Mouse (Mus musculus): ENCODE results near the gene Drc1. TPM values are rescaled to one million over a fixed set of nuclear protein-coding genes. Genes with fewer than 3 reads are reported as not detected.
A peak's percentile ranks its signal among the peaks of the same experiment; 100 is the strongest.

Drc1 gene
- total RNA-seq, 4 experiments from 2014 or later: 11.7 to 13.3 (median 12.7) TPM

DNA sequence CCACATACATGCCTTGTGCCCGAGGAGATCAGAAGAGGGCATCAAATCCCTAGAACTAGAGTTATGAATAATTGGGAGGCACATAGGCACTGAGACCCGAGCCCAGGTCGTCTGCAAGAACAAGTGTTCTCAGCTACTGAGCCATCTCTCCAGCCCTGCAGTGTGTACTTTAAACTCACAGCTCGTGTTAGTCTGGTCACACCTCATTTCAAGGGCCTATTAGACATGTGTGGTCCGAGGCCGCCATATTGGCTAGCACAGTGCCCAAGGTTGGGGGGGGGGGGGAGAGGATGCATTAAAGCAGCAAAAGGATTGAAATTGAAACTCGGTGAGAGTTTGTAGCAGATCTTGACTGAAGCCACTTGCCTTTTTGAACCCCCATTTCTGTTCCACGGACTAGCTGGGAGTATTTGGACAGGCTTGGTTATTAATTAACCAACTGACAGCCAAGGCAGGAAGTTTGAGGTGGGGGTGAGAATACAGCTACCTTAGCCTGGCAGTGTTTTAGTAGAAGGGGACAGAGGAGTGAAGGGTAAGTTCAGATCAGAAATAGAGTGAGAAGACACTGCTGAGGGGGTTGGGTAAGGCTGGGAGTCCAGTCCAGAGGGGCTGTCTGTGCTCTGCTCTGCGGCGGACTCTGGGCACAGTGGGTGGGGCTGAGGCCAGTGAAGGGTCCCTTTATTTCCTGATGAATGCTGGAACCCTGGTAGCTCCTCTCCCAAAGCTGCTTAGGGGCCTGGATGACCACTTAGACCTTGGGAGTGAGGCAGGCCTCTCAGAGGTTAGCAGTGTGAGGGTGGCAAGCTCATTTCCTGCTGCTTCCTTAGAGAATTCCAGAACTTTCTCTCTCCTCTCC is 5.0 kb downstream of the Drc1 start:
- DNase-seq (ENCODE audit: low spot score in 2 of 2): no peak

DNA sequence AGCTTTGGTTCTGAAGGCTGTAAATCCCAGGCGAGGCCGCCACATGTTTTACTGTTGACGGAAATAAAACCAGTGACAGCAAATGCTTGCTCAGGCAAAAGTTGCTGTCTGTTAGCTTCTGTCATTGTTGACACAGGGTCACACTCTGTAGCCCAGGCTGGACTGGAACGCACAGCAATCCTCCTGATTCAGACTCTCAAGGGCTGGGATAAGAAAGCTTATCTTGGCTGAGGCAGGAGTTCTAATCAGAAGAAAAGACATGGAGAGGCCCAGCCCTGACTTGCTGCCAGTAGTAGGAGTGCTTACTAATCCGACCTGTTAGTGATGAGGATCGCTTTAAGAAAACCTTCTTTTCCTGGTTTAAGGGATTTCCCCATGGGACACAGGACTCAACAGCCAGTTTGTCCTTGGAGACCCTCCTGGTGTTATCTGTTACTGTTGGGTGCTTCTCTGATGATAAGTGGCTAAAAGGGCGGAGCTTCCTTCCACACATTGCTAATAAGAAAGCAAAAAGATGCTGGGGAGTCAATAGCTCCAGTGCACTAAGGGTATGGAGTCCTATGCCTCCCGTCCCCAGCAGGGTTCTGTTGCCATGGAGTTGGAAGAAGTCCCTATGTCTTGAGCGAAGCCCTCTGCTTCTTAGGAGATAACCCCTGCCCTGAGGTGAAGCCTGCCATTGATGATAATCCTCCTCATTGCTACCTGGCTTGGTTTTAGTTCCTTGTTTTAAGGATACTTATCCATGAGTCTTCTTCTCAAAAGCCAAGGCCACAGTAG is 6.1 kb downstream of the Drc1 start:
- no peak for DNase-seq (ENCODE audit: low spot score in 2 of 2)

DNA sequence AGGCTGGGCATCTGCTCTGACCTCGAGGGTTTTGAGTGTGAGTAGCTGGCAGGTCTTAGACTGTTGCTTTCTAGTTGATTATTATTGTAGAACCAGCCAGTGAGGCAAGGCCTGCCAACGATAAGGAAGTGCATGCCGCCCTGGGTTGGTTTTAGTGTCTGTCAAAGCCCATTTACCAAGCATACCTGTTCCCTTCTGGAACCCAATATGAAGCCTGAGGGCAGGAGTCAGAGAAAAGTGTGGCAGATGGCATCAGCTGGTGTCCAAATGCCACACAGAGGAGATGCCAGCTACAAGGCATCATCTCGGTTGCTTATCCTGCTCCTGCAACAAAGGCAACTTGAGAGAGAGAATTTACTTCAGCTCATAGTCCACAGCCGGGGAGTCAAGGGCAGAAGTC is 59.6 kb downstream of the Drc1 start:
- no peak for DNase-seq (ENCODE audit: low spot score in 2 of 2)

DNA sequence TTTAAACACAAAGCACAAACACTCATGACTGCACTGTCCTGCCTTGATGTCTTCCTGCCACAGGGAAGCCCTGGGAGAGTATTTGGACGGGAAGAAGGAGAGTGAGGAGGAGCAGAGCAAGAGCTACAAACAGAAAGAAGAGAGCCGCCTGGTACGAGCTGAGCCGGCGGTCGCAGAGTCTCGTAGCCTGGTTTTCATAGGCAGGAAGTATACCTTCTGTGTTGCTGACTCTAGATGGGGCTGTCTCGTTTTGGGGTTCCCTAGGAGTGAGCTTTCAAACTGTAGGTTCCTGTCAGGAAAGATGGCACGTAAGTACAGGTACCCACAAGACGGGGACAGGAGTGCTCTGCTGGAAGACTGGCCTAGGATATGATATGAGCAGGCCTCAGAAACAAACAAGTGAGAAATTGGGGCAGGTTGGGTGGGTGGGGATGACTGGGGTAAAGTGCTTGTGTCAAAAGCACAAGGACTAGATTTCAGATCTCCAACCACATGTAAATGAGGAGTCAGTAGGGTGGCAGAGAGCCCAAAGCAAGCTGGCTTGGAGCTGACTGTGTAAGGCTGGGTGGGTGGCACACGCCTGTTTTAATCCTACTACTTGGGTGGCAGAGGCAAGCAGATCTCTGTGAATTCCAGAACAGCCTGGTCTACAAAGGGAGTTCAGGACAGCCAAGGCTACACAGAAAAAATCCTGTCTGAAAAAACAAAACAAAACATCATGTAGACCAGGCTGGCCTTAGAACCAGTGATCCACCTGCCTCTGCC is 60.6 kb downstream of the Drc1 start:
- no peak for DNase-seq (ENCODE audit: low spot score in 2 of 2)

DNA sequence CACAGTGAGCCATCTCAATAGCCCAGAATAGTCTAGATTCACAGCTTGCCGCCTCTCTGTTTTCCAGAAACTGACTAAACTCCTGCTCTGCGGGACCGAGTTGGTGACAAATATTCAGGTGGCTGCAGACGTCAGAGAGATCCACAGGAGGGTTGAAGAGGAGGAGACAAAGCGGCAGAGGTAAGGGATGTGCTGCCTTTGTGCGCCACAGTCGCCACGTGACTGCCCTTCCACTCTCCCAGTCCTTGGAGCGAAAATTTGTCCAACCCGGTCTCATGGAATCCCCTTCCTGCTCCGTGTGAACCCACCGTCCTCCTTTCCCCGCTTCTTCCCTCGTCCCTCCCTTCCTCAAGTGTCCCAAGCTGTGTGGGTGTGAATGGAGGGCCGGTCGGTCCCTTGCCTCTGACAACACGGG is 61.4 kb downstream of the Drc1 start:
- DNase-seq (ENCODE audit: low spot score in 2 of 2): peak; percentile 25 to 71

DNA sequence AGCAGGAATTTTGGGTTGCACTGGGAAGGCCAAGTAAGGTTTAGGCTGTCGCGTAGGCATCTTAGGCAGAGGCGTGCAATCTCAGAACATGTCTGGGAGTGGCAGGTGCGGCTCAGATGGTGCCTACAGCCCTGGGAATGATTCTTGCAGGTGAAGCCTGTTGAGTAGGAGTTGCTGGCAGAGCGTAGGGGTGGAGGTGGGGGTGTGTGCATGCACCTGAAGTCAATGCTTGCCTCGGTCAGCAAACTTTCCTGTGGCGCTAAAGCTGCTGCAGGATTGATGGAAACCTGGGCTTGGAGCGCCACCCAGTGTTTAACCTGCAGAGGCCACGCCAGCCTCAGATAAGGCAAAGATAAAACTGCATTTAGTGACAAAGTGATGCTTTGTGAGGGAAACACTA is 61.9 kb downstream of the Drc1 start:
- DNase-seq (ENCODE audit: low spot score in 2 of 2): peak; percentile 41 to 86

DNA sequence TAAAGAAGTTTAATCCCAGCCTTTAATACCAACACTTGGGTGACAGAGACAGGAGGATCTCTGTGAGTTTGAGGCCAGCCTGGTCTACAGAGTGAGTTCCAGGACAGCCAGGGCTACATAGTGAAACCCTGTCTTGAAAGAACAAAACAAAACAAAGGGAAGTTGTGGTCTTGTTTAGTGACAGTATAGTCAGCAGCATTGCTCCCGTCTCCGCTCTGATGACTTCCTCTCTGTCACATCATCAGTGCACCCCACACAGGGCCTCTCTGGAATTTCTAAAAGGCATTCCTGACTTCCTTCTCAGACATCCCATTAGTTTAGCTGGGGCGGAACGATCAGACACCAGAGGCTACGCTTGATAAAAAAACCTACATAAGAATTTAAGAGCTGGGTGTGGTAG is 62.7 kb downstream of the Drc1 start:
- no peak for DNase-seq (ENCODE audit: low spot score in 2 of 2)

DNA sequence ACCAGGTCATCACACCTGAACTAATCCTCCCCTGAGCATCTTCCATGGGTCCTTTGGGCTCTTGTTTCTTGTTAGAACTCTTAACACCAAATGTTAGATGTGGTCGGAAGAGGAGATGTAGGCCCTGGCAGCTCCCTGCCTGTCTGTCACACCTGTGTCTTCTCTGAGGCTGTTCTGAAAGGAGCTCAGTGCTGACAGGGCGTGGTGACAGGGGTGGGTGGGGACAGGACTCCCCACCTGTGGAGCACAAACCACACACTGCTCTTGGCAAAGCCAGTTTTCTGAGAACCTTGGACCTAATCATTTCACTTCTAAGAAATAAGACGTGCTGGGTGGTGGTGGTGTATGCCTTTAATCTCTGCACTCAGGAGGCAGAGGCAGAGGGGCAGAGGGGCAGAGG is 72.4 kb downstream of the Drc1 start:
- no peak for DNase-seq (ENCODE audit: low spot score in 2 of 2)

DNA sequence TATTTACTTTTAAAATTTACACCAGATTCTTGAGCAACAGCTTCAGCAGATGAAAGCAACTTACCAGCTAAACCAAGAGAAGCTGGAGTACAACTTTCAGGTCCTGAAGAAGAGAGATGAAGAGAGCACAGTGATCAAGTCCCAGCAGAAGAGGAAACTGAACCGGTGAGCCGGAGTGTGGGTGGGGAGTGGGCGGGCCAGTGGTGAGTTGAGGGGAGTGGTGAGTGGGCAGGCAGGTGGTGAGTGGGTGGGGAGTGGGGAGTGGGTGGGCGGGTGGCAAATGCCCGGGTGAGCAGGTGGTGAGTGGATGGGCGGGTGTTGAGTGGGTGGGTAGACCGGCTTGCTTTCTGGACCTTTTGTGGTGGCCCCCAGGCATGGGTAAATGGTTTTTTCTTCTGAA is 73.9 kb downstream of the Drc1 start:
- DNase-seq (ENCODE audit: low spot score in 2 of 2): no peak

DNA sequence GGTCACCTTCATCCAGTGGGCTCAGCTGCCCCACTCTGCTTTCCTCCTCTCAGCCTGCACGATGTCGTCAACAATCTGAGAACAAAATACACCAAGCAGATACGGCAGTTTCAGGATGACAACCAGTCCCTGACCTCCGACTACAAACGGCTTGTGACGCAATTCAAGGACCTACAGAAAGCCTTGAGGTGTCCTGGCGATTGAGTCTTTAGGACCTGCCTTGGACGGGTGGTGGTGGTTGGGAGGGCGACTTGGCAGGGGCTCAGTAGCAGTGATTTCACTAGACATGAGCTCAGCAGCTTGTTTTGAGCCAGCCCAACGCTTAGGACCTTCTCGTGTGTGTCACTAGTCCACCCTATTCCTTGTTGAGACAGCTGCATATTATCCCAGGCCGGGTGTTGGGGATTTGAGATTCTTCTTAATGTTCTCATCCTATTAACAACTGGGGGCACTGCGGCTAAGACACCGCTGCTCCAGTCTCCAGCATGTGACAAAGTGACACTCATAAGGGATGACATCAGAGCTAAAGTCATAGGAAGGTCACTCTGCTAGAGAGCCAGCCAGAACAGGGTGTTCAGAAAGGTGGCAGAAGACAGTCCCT is 74.5 kb downstream of the Drc1 start:
- DNase-seq (ENCODE audit: low spot score in 2 of 2): no peak

DNA sequence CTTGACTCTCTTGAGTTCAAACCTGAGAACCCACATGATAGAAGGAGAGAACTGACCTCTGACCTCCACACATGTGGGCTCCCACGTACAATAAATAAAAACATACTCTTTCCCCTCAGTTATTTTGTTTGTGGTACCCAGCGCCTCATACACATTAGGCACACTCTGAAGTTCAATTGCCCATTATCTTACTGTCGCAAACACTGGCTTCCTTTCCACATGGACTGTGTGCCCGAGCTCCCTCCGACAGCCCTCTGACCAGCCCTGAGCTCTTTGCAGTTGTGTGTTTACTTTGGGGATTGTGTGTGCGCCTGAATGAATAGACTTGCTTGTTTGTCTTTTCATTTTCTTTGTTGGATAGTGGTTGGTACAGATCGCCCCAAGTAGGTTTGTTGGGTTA is 75.5 kb downstream of the Drc1 start:
- DNase-seq (ENCODE audit: low spot score in 2 of 2): no peak

DNA sequence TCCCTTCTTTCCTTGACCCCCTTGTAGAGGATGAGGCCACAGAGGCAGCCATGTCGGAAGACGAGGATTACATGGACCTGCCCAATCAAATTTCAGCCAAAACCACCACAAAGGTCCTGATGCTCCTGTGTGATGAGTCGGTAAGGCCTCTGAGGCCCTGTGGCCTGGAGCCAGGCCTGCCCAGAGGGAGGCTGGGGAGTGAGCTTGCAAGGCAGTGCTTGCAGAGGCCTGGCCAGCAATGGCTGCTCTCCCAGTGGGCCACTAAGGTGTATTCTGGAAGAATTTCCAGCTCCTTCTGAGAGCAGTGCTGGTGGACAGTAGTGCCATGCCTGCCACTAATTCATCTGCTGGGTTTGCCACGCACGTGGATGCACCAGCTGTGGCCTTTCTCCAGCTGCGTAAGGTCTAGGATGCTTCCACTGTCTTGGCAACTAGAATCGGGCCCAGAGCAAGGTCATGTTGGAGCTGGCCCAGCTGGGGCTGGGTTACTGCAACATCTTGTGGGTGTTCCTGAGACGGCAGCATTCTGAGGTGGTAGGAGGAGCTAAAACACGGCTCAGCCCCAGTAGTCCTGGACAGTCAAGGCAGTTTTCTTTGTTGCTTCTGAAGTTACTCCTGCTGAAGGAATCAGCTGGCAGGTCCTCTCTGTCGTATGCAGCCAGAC is 77.4 kb downstream of the Drc1 start:
- DNase-seq (ENCODE audit: low spot score in 2 of 2): no peak

DNA sequence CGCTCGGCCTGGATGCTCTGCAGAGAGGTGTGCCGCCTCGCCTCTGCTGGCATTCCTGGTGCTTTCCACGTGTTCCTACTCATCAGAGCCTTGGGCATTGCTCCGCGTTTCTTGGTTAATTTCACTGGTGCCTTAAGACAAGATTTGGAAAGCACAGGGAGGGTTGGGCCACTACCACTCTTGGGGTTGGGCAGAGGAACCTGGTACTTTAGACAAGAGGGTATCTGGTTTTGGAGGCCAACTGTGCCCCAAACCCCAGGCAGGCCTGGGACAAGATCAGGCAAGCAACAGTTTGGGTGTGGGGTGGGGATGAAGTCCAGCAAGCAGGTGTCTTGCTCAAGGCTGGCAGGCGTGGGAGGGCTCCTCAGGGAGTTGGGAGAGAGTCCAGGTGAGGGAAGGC is 86.2 kb downstream of the Drc1 start:
- DNase-seq (ENCODE audit: low spot score in 2 of 2): no peak

DNA sequence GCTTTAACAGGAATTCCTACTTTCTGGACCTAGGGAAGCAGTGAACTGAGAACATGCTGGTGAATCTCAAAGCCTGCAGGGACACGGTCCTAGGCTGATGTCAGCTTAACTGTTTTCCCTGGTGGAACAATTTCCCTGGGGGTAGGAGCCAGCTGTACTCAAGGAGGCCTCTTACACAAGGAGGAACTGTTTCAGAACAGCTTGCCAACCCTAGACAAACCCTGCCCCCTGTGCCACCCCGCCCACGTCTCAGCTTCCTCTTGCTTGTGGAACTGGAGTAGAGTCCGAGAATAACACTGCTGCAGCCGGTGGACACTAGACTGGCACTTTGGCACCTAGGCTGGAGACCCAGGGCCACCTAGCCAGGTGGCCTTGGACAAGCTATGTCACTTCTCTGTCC is 88.2 kb downstream of the Drc1 start:
- DNase-seq (ENCODE audit: low spot score in 2 of 2): no peak

DNA sequence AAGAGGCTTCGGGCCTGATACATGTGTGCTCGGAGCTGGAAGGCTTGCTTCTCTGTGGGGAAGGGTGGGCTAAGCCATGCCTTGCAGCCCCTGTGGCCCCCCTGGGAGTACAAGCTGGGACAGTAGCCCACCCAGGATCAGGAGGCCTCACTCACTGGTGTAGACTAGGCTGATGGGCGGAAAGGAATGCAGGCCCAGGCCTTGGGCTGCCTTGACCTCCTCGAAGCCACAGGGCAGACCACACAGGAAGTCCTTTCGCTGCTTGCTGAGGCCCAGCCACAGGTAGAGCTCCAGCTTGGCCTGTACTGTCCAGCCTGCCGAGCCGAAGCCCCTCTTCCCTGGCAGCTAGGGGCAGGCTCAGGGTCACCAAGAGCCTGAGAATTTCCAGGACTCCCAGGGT is 101.7 kb downstream of the Drc1 start:
- DNase-seq (ENCODE audit: low spot score in 2 of 2): no peak

DNA sequence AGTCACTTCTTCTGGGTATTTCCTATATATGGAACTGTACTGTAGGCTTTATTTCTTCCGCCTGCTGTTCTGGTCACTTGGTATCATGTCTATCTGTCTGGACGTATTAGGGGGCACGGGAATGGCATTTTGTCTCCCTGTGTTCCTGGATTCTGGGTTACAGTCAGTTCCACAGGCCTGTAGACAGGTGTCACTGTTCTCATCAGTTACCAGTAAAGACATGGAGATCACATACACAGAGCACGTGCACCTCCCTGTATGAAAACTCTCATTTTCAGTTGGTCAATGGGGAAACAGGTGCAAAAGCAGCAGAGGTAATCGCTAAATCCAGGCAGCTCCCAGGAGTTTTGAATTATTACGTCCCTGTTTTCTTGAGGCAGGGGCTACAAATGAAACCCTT is 106.5 kb downstream of the Drc1 start:
- DNase-seq (ENCODE audit: low spot score in 2 of 2): no peak

DNA sequence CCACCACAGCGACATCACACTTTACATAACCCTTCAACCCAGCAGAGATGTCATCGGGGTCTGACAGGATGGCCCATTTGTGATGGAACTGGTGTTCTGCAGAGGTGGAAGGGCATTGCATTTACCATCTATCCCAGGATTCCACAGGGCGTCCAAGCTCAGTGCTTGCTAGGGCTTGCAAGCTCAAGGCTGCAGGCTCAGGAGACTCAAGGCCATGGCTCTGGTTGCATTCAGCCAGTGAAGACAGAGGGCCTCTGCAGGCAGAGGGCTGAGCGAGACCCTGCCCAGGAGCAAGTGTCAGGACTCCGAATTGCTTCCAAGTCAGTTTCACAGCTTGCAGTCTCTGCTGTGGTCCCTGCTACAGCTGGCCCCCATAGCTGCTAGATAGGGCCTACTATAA is 108.6 kb downstream of the Drc1 start:
- DNase-seq (ENCODE audit: low spot score in 2 of 2): no peak

DNA sequence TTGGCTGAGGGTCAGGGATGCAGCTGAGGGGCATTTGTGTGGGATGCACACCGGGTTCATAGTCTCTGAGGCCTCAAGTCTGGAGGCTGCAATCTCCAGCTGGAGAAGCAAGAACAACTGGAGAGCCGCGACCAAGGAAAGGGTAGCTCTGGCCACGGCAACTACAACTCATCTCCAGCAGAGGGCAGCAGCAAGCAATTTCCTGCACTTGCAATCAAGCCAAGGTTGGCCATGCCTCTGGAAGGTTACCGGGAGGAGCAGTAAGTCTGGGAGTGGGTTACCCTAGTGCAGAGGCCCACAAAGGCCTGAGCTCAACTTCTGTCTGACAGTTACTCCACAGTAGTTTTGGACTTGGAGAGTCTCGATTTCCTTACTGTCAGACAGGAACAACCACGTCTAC is 110.3 kb downstream of the Drc1 start:
- peak in 1 of 2 experiments; percentile 75 for DNase-seq (ENCODE audit: low spot score in 2 of 2)

DNA sequence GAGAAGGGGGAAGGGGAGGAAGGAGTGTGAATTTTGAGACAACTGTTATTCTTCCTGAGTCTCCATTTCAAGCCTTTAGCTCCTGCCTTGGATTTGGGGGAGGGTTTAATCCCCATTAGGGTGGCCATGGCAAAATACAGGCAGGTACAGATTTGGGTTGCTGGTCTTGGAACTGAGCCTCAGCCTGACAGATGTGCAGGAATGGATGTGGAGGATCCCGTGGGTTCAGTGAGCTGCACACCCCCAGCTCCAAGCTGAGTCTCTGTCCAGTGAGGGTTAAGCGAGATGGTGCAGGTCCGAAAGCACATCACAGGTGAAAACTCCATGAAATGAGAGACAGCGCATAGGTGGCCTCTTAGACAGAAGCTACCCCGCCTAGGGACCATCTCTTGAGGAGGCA is 119.3 kb downstream of the Drc1 start:
- no peak for DNase-seq (ENCODE audit: low spot score in 2 of 2)

DNA sequence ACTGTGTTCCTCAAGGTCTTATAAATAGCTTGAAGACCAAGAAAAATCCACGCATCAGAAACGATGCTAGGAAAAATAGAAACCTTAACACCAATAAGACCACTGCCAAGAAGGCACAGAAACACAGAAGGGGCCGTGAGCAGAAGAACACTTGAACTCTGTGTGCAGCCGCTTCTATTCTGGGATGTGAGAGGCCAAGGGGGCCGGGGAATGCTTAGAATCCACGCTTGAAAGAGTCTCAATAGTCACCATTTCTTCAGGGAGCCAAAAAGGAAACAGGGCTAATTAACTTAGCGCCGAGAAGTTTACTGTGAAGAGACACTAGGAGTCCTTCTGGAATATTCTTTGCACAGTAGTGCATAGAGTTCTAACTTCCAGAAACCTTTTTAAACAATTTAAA is 120.0 kb downstream of the Drc1 start:
- peak in 1 of 2 experiments; percentile 18 for DNase-seq (ENCODE audit: low spot score in 2 of 2)

DNA sequence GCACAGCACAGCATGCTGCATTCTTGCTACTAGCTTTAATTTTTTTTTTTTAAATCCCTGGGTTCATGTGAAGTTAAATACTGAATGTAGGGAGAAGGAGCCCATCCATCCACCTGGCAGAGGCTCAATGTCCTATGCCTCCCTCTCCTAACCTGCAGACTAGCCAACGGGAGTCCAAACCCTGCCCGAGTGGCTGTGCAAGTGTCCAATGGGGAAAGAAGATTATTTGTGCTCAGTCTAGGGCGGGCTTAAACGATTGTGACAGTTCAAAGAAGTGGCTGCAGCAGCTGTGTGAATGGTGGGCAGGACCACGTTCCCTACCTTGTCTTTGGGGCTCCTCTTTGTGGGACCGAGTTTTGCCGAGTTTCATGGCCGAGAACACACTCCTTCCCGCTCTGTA is 125.7 kb downstream of the Drc1 start:
- no peak for DNase-seq (ENCODE audit: low spot score in 2 of 2)

Measured in left cerebral cortex, adult 8-10 months (tissue).